Comparison of ENCODE assay signal across 17 mouse cellular contexts in the genomic region with DNA sequence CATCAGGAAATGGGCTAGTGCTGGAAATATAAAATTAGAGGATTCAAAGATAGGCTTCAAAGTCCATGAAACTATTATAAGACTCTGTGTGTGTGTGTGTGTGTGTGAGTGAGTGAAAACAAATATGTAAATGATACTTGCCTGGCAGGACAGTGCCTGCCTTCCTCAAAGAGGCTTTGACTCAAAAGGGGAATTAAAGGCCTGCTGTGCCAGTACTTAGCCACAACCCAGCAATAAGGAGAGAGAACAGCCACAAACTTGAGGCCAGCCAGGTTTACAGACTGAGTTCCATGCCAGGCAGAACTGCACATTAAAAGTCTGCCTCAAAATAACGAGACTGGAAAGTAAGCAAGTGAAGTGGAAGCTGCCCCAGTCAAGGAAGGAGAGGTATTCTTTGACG. TPM values are rescaled to one million over a fixed set of nuclear protein-coding genes. Genes with fewer than 3 reads are reported as not detected.
DNase-seq lines count a peak whose midpoint lies in the region; TF ChIP-seq lines count a peak whose summit lies in the region.
"Had no signal": no experiment of that assay in that cellular context is flagged by ENCODE, and none has a peak within 500 bp of the region (broad histone marks: within the 10 kb centered on the region; RNA-seq: fewer than 3 reads in every experiment).

No protein-coding gene starts in this region.

- peaks cover 56% of the 10 kb centered on the region for H3K36me3 ChIP-seq in heart, embryonic 10.5 days

- H3K4me1 ChIP-seq in heart, embryonic 10.5 days = peaks cover 37% of the 10 kb centered on the region

- DNase-seq in gastrocnemius, adult 18-20 months (ENCODE audit: low spot score) = peak; percentile 20
- DNase-seq in gastrocnemius, postnatal 36 days = no peak
- peak; percentile 64 for DNase-seq in A20 (ENCODE audit: low read depth, low spot score)
- DNase-seq in brain, embryonic 14.5 days (ENCODE audit: low read depth) = peak; percentile 23
- DNase-seq in skeletal muscle tissue, adult 2 months (ENCODE audit: low read depth, low spot score) = peak; percentile 43
- no peak for DNase-seq in heart, embryonic 10.5 days (ENCODE audit: low spot score)
- DNase-seq: adrenal gland, adult 8-10 months; adrenal gland, postnatal 36 days; cerebellum, adult 11 months; cerebellum, adult 8-10 months; gastrocnemius, postnatal 25 days; heart, adult 18-20 months; heart, postnatal 36 days; kidney, adult 11 months had no signal

- H3K4me3 ChIP-seq in heart, embryonic 10.5 days = no peak overlapping the region
- H3K4me3 ChIP-seq: forebrain, embryonic 12.5 days; hindbrain, embryonic 12.5 days had no signal

- no peak for TF ChIP-seq POLR2A in brain, embryonic 14.5 days (IDR thresholded peaks at IDR 0.05; ENCODE audit: borderline replicate concordance, extremely low read depth, insufficient read depth, insufficient read length, poor library complexity, severe bottlenecking)

- intact Hi-C loops in gastrocnemius, postnatal 36 days (cut with DNase I) = no loop called here

- H3K27me3 ChIP-seq in heart, embryonic 10.5 days (ENCODE audit: insufficient read depth, poor library complexity, severe bottlenecking) = no peaks in the 10 kb centered on the region
- H3K27me3 ChIP-seq: forebrain, embryonic 12.5 days; hindbrain, embryonic 12.5 days had no signal

- H3K9me3 ChIP-seq in heart, embryonic 10.5 days = no peaks in the 10 kb centered on the region
- H3K9me3 ChIP-seq: forebrain, embryonic 12.5 days; G1E; hindbrain, embryonic 12.5 days had no signal

- H3K27ac ChIP-seq in heart, embryonic 10.5 days = no peak overlapping the region
- H3K27ac ChIP-seq: forebrain, embryonic 12.5 days; hindbrain, embryonic 12.5 days had no signal

- 91% methylated on average over 2 of the region's 2 CpGs for WGBS in heart, embryonic 10.5 days

- no peak for TF ChIP-seq CTCF in brain, embryonic 14.5 days (IDR thresholded peaks at IDR 0.05; ENCODE audit: borderline replicate concordance, extremely low read depth, insufficient read depth, insufficient read length)

RNA-seq across cellular contexts. Expression of gene Fam104a, which starts 7.1 kb away (rescaled TPM):
- 10 to 100 TPM; 32.7 to 34.4 TPM for total RNA-seq in gastrocnemius, adult 18-20 months (2021)
- total RNA-seq in gastrocnemius, postnatal 36 days (2021) = 10 to 100 TPM; 26.7 to 27.6 TPM
- polyA plus RNA-seq in brain, embryonic 14.5 days (2012; rRNA removed) = 30.2 and 37.4 TPM in 2 replicates
- 56.2 and 60.7 TPM in 2 replicates for polyA plus RNA-seq in heart, embryonic 10.5 days (2016; fragmentation: Nextera tagmentation; extraction: Ambion mirVana)

RNA-seq across cellular contexts. Expression of gene D11Wsu47e, which starts 7.4 kb away (rescaled TPM):
- total RNA-seq in gastrocnemius, adult 18-20 months (2021) = 1 to 10 TPM; 3.2 to 6.6 TPM
- 1 to 10 TPM; 3.4 to 3.8 TPM for total RNA-seq in gastrocnemius, postnatal 36 days (2021)
- polyA plus RNA-seq in brain, embryonic 14.5 days (2012; rRNA removed) = 31.4 and 34.3 TPM in 2 replicates
- 21.8 and 26.3 TPM in 2 replicates for polyA plus RNA-seq in heart, embryonic 10.5 days (2016; fragmentation: Nextera tagmentation; extraction: Ambion mirVana)

RNA-seq across cellular contexts. Expression of gene Slc39a11, which starts 27.0 kb away (rescaled TPM):
- 1 to 10 TPM; 1.5 to 2.4 TPM for total RNA-seq in gastrocnemius, adult 18-20 months (2021)
- 1 to 10 TPM; 2.4 to 2.8 TPM for total RNA-seq in gastrocnemius, postnatal 36 days (2021)
- polyA plus RNA-seq in brain, embryonic 14.5 days (2012; rRNA removed) = 22.1 and 24.3 TPM in 2 replicates
- 23.0 and 26.6 TPM in 2 replicates for polyA plus RNA-seq in heart, embryonic 10.5 days (2016; fragmentation: Nextera tagmentation; extraction: Ambion mirVana)

RNA-seq across cellular contexts. Expression of gene Cog1, which starts 27.9 kb away (rescaled TPM):
- 10 to 100 TPM; 19.9 to 21.8 TPM for total RNA-seq in gastrocnemius, adult 18-20 months (2021)
- 10 to 100 TPM; 18.2 to 18.9 TPM for total RNA-seq in gastrocnemius, postnatal 36 days (2021)
- polyA plus RNA-seq in brain, embryonic 14.5 days (2012; rRNA removed) = 53.0 and 59.8 TPM in 2 replicates
- 23.2 and 23.3 TPM in 2 replicates for polyA plus RNA-seq in heart, embryonic 10.5 days (2016; fragmentation: Nextera tagmentation; extraction: Ambion mirVana)

RNA-seq across cellular contexts. Expression of gene Cpsf4l, which starts 33.0 kb away (rescaled TPM):
- not detected for total RNA-seq in gastrocnemius, adult 18-20 months (2021)
- total RNA-seq in gastrocnemius, postnatal 36 days (2021) = not detected
- 0.28 and 0.29 TPM in 2 replicates for polyA plus RNA-seq in brain, embryonic 14.5 days (2012; rRNA removed)
- polyA plus RNA-seq in heart, embryonic 10.5 days (2016; fragmentation: Nextera tagmentation; extraction: Ambion mirVana) = 0.15 and 0.34 TPM in 2 replicates
- total RNA-seq: G1E; gastrocnemius, postnatal 25 days; heart, adult 18-20 months; heart, postnatal 36 days had no signal
- polyA plus RNA-seq: G1E had no signal

Comparison
In these comparisons a context has a peak if more than half of its experiments do, and no peak if none do; other contexts are left out.
1. DNase-seq: peak in gastrocnemius, adult 18-20 months (single experiment), A20 (single experiment), brain, embryonic 14.5 days (single experiment) and skeletal muscle tissue, adult 2 months (single experiment); none in gastrocnemius, postnatal 36 days (0 of 2) and heart, embryonic 10.5 days (single experiment).